Mouse (Mus musculus) bone marrow, adult 2 months (tissue): ENCODE results near the gene Gm4737.

Experiments
- CTCF ChIP-seq: fragments of 200-500 bp; IDR thresholded peaks from 2 replicates; pipeline ENCODE4 v1.5.1; 2011; ENCODE audit warnings: low read length, control low read depth; ENCODE audit not compliant: control insufficient read depth, insufficient read depth
- POLR2A ChIP-seq: fragments of 200-500 bp; IDR thresholded peaks from 2 replicates; pipeline ENCODE4 v1.6.1; 2011; ENCODE audit warnings: low read depth, mild to moderate bottlenecking, control low read depth, low read length, borderline replicate concordance; ENCODE audit not compliant: control insufficient read depth

GRCm38 (mm10) chr16:46151141-46151540 is 3.7 kb downstream of the Gm4737 start:
- no peak for TF ChIP-seq CTCF
- no peak for TF ChIP-seq POLR2A
